Mouse (Mus musculus): ENCODE data around the gene Ltbp1.
A peak's percentile ranks its signal among the peaks of the same experiment; 100 is the strongest.

Gene Ltbp1

GRCm38 (mm10) chr17:75179001-75179400, 173.6 kb downstream of the Ltbp1 start:
- DNase-seq (ENCODE audit: low spot score), result no peak

DNA sequence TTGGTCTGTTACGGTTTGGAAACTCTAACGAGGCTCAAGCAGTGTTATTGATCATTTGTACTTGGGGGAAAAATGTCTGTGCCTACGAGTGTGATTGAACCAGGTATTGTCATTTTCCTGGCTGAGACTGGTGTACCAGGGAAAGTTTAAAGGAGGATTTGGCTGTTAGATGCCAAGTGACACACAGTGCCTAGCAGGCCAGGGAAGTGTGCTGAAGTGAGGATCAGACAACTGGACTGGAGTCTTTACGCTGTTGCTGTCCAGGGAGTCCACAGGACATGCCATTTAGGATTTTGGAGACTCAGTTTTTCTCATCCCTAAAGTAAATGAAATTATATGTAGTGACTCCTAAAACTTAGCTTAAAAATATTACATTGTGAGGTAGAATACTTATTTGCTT, 174.9 kb downstream of the Ltbp1 start:
- DNase-seq (ENCODE audit: low spot score), result no peak

GRCm38 (mm10) chr17:75180956-75181588, 175.7 kb downstream of the Ltbp1 start:
- DNase-seq (ENCODE audit: low spot score), result no peak

DNA sequence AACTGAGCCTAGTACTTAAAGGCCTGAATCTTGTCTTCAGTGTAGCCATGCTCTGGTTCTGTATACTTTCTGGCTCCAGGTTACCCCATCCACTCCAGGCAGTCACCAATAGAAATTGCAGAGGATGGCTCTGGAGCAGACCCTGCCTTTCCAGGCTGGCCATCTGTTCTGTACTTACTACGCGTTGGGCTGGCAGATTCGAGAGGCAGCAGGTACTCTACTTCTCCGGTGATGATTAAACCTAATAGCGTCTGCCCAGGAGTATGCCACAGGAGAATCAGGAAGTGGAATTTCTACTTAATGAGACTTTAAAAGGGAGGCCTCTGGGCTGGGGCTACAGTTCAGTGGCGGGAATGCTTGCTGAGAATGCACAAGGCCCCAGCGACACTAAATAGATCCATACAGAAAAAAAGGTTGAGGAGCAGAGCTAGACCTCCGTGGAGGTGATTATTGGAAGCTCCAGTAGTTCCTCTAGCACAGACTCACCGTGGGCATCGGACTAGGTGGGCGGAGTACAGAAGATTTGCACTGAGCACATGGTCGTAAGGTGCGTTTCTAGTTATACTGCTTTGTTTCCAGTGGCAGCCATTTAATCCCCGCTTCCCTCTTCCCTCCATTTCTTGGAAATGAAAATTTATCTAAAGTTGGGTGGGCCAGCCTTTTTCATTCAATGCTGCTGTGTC, 177.1 kb downstream of the Ltbp1 start:
- DNase-seq (ENCODE audit: low spot score), result no peak

DNA sequence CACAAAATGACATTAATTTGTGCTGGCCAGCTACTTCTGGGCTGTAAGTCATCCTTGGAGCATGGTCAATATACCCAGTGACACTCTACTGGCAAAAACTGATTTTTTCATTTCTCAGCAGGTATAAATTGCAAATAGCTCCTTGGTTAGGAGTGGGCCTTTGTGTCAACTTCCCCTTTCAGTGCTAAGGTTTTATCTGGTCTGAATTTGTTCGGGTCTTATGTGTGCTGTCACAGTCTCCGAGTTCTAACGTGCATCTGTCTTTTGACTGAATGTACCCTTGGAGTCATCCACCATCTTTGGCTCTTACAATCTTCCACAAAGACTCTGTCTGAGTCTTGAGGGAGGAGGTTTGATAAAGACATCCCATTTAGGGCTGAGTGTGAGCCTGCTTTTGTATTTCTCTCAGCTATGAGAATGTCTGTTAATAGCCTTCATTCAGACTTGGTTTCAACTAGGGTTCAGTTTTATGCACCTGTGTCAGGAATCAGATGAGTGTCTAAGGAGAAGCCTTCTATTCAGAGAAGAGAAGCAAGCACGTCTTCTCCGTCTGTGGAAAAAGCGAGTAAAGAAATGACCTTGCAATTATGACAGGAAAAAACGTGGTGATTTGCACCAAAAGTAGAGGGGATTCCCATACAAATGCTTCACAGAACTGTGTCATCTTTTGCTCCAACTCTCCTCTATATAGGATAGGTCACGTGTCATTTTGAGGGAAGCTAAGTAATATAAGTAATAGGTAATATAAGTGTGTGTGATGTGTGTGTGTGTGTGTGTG, 181.6 kb downstream of the Ltbp1 start:
- no peak for DNase-seq (ENCODE audit: low spot score)

DNA sequence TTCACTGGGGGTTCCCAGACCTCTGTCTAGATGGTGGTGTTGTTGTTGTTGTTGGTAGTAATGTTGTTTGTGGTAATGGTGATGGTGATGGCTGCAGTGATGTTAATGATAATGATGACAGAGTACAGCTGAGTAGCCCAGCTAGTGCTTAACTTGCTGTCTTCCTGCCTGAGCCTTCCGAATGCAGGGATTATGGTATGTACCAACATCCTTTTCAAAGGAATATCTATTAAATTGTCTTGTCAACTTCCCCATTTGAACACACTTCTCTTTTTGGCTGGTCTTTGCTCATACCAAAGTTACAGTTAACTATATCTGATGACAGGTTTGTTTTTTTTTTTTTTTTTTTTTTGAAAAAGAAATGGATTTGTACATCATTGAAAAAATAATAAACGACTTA, 191.6 kb downstream of the Ltbp1 start:
- no peak for DNase-seq (ENCODE audit: low spot score)

GRCm38 (mm10) chr17:75198767-75199166, 193.4 kb downstream of the Ltbp1 start:
- DNase-seq (ENCODE audit: low spot score), result no peak

DNA sequence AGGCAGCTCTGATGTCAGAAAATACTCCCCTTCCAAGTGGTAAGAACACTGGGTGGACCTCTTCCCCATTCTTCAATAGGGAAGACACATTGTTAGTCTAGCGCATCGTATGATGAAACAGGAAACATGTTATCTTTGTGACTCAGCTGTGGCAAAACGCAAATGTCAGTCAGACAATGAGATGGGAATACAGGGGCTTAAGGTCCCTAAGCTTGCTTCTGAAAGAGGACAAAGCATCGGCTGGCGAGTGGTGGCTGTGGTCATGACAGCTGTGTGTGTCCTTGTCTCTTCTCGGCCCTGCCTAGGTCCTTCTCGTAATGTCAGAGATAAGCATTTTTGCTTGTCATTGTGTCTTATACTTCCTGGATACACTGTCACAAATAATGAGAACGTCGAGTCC, 194.3 kb downstream of the Ltbp1 start:
- DNase-seq (ENCODE audit: low spot score), result no peak

GRCm38 (mm10) chr17:75202314-75202713, 196.9 kb downstream of the Ltbp1 start:
- no peak for DNase-seq (ENCODE audit: low spot score)

DNA sequence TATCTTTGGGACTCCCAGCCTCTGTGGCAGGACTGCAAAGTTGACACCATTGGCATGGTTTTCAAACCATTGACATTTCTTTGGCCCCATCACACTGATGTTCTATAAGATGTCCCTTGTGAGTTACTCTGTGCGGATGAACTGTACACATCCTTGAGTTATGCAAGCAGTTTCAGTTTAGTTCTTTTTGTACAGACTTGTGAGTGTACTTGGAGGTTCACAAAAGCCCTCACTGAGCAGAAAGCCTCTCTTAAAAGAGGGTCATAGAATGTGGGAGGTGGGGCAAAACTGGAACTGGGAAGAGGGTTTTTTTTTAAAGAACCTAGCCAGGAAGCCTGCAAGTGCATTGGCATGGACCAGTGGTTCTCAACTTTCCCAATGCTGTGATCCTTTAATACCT, 198.7 kb downstream of the Ltbp1 start:
- no peak for DNase-seq (ENCODE audit: low spot score)

DNA sequence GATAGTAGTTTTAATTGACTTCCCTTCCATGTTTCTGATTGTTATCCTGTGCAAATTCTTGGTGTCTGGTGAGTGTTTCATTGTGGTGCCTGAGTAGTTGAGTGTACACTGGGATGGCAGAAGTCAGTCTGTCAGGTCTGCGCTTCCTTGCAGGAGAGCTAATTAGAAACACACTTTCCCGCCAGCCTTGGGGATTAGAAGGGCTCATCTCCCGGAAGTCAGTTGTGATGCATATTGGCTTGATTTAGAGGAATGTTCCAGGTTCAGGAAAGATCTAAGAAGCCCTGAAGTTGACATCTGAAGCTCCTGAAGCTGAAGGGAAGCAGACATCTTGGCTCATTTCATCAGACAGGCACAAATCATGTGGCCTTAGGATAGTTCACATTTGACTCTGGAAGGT, 200.9 kb downstream of the Ltbp1 start:
- no peak for DNase-seq (ENCODE audit: low spot score)

DNA sequence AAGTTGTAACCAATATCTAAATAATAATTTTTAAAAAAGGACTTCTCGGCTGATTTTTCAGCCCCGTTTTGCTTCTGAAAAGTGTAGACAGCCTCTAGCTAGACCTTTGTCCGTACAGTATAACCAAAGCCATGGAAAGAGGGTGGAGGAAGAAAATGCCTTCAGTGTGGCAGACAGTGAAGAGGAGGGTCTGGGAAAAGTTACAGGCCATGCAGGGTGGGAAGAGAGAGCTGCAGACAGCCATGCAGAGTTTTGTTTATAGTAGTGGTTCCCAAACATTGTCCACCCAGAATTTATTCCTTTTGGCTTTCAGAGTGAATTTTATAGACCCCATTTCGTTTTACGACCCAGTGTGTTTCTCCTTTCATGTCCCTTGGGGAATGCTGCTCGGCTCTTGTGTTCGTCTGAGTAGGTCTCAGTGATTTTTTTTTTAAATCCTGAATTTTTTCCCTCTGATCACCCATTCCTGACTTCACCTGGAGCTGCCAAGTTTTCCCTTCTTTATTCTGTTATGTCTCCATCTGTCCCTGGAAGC, 202.9 kb downstream of the Ltbp1 start:
- DNase-seq (ENCODE audit: low spot score), result no peak

GRCm38 (mm10) chr17:75210526-75210925, 205.2 kb downstream of the Ltbp1 start:
- DNase-seq (ENCODE audit: low spot score), result no peak

DNA sequence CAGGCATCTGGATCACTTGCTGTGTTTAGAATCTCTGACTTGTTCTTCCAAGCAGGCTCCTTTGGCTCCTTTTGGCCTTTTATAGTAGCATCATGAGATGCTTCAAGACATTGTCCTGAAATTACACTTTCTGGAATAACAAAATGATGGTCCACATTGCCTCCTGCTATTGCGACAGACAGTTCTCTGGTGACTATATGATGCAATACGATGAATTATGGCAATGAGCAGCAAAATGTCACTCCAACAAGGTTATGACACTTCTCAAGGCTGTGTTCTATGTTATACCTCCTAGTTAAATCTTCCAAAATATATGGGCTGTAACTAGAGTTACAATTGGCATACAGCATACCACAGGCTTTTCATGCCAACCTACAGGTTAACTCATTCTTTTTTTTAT, 211.0 kb downstream of the Ltbp1 start:
- DNase-seq (ENCODE audit: low spot score), result no peak

GRCm38 (mm10) chr17:75218700-75219099, 213.3 kb downstream of the Ltbp1 start:
- DNase-seq (ENCODE audit: low spot score), result no peak

DNA sequence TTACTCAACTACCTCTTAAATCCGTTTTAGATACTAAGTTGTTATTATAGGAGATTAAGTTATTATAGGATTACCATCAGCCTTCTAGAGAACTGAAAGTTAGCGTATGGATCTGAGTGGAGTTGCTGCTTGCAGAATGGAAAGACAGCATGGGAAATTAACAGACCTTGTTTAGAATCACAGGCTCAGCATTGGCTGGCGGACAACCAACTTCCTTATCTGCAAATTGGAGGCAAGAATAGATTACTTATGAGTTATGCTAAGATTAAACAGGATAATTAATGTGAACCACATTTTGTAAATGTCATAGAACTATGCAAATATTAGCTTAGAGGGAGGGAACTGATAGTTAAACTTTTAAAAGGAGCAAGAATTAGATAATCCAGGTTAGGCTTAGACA, 223.0 kb downstream of the Ltbp1 start:
- DNase-seq (ENCODE audit: low spot score), result no peak

DNA sequence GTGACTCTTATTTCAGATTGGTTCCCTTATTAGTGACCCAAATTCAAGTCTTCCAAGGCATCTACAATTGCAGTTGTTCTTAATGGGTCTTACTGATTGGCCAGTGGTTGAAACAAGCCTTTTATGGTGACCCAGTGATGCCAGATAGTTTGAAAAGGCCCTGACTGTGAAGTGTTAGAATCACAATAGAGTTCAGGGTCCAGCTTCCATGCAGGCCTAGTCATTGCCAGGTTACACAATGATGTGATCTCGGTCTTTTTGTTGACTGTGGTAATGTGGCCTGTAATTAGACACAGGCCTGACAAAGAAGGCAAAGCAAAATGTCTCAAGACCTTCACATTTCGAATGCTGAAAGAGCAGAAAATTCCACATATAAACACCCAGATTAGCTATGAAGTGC, 227.8 kb downstream of the Ltbp1 start:
- no peak for DNase-seq (ENCODE audit: low spot score)

DNA sequence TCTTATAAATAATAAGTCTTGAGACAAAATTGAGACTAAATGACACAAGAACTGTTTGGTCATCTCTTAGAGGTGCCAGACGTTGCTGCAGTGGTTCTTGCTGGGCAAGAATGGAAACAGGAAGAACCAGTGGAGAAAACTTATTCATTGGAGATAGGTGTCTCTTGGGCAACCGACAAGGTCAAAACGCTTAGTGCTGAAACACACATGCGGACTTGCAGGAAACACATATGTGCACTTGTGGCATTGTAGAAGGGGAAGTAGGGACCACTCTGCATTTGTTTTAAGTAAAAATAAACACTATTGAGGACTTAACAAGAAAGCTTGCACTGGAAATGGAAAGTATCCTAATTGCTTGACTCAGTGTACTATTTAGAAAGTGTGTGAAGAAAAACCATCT, 228.6 kb downstream of the Ltbp1 start:
- no peak for DNase-seq (ENCODE audit: low spot score)

DNA sequence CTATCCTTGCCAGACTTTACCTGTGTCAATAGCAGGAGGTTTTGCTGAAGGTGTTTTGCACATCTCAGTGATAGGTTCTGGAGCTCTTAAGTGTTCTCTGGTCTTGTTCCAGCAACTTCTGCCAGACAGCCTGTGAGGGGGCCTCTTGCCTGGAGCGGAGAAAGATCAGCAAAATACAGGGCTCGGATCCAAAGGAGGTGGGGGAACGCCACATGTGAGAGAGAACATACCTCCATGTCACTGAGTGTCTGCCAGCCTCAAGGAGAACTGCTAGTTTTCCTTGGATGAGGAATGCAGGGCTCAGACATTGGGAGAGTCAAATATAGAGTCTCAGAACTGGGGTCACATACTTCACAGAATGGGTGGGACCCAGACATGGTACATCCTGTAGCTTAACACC, 230.4 kb downstream of the Ltbp1 start:
- peak; percentile 4 for DNase-seq (ENCODE audit: low spot score)

- peak; percentile 4 for DNase-seq (ENCODE audit: low spot score)
Observed at GRCm38 (mm10) chr17:75236543-75236942, 231.2 kb downstream of the Ltbp1 start.

DNA sequence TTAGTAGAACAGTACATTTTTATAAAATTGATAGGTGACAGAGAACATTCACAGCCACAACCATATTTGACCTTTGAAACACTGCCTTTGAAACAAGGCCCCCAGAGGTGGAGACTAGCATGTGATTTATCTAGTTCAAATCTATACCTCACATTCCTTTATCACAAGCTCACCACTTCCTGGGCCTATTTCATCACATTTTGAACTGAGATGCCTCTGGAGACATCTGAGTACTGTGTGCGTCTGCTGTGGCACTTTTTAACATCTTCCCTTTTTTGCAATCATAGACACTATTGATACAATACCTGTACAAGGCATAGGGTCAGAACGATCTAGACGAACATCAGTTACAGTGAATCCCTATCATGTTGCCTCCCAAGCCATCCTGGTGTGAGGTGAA, 232.1 kb downstream of the Ltbp1 start:
- DNase-seq (ENCODE audit: low spot score), result no peak

GRCm38 (mm10) chr17:75238655-75239054, 233.3 kb downstream of the Ltbp1 start:
- no peak for DNase-seq (ENCODE audit: low spot score)

DNA sequence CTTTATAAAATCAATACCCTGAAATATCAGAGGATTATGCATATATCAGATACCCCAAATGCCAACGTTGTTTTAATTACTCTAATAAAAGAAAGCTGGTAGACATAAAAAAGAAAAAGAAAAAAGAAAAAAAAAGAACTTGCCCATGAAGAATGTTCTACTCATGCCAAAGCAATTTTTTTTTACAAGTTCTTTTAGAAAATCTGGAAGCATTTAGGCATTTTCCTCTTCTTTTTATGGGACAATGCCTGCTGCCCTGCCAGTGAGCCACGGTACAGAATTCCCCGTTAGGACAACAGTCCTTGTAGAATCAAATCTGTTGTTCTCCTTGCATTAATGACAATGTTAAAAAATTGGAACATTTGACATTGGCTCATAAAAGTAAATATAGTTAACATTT, 234.2 kb downstream of the Ltbp1 start:
- DNase-seq (ENCODE audit: low spot score), result no peak
